Mouse (Mus musculus): Measurements from ENCODE around the gene Sf1.

Sf1 gene

DNA sequence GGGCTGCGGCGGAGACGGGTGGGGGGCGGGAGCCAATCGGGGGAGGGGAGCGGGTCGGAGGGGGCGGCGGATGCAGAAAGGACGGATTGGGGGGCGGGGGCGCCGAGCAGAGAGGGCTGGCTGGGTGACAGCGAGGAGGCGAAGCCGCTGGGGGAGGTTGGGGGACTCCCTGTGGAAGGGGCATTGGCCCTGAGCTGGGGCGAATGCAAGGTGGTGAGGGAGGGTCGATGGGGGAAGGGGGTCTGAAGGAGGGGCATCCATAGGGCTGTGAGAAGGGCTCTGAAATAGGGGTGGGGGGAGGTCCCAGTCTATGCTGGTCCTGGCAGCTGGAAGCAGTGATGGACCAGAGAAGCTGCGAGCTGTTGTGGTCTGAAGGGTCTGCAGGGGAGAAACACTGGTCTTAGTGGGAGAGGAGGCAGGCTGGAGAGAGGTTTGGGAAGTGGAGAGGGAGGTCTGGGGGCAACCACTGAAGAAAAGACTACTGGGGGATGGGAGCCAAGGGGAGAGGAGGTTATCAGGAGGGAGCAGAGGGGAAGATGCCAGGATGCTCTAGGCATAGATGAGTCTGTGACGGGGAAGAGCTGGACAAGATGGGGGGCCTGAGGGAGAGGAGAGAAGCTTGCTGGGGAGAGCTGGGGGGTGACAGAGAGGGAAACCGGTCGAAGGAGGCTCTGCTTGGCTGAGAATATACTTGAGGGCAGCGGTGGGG lies 55.6 kb downstream of the Sf1 start:
- no peak for DNase-seq (ENCODE audit: low spot score in 2 of 2)

DNA sequence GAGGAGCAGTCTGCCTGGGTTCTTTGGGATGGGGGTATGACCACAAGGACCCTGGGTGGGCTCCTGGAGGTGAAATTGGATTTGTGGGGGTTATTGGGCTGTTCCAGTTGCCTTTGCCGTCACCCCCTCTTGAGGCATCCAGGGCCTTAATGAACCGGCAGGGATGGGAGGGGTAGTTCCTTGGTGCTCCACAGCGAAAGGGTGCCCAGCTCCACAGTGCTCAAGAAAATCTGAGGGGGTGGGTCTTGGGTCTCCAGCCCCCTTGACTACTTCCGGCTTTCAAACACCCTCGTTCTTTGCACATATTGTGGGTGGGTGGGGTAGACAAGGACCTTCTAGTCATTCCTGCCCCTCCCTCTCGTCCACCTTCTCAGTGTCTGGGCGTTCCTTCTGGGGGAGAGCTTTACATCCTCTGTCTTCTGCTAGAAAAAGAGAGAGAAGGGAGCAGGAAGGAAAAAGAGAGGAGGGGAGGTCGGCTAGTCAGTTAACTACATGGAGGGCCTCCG lies 56.4 kb downstream of the Sf1 start:
- no peak for DNase-seq (ENCODE audit: low spot score in 2 of 2)

DNA sequence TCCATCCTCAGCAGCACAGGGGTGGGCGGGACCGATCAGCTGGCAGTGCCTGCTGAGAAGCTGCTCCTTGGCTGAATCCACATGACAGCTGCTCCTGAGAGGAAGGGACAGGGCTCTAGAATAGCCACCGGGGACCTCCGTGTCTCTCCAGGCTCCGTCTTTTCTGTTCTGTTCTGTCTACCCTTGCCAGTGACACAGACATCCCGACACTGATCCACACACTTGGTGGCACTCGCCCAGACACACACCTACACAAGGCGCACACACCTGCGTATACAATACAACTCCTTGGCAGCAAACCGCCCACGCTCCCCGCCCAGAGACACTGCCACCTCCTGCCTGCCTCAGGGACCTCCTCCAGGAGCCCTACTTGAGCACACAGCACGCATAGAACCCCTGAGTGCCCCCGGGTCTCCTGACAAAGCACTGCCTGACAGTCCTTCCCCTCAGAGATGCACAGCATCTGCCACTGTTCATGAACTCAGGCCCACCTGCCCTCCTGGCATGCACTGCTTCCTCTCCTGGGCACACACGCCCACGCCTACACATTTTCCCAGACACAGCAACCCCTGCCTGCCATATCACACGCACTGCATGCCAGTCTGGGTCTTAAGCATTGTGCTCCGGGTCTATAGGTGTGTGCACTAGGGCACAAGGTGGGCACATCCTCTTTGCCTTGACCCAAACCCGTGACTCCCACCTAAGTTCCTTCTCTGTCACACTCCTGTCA lies 57.2 kb downstream of the Sf1 start:
- no peak for DNase-seq (ENCODE audit: low spot score in 2 of 2)

DNA sequence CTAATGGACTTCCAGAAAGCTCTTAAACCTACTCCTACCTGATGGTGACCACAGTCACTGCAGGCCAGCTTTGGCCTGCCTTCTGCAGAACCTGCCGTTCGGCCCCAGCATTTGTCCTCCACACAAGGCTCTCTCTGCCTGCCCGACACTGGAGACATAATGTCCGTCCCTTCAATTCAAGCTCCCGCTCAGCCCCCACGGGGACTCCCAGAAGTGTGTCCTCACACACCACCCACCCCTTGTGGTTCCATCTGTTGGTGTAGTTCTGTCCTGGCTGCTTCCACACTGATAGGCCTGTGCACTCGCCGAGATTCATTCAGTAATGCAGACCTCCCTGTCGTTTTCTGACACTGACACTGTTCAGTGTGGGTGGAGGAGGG lies 57.7 kb downstream of the Sf1 start:
- DNase-seq (ENCODE audit: low spot score in 2 of 2), result no peak

DNA sequence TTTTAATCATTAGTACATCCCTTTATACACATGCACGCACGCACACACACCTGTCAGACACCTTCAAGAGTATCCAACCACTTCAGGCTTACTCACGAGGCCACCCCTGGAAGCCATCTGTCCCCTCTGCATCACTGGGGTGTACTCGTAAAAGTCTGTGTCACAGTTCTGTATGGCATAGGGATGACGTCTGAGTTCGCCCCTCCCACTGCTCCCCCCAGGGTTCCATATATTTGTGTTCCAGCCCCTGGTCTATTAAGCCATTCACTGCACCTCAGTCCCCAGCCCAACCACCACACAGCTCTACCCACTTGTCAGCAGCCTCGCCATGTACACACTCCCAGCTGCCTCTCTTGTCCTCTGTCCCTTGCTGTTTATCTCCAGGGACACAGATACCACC lies 58.5 kb downstream of the Sf1 start:
- no peak for DNase-seq (ENCODE audit: low spot score in 2 of 2)

DNA sequence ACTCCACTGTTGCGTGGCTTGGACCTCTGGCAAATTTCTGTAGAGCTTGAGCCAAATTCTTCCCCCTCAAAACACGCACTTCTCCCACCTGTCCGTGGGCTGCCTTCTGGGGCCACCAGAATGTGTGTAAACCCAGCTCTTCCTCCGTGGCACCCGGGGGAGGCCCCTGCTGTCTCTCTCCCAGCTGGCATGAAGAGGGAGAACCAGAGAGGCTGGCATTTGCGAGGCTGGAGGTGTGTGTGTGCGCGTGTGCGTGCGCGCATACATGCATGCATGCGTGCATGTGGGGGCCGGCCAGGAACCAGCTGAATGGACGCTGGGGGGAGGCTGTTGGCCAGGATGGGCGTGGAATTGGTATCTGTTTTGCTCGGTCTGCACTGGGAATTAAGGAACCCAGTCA lies 59.8 kb downstream of the Sf1 start:
- DNase-seq (ENCODE audit: low spot score in 2 of 2), result no peak

DNA sequence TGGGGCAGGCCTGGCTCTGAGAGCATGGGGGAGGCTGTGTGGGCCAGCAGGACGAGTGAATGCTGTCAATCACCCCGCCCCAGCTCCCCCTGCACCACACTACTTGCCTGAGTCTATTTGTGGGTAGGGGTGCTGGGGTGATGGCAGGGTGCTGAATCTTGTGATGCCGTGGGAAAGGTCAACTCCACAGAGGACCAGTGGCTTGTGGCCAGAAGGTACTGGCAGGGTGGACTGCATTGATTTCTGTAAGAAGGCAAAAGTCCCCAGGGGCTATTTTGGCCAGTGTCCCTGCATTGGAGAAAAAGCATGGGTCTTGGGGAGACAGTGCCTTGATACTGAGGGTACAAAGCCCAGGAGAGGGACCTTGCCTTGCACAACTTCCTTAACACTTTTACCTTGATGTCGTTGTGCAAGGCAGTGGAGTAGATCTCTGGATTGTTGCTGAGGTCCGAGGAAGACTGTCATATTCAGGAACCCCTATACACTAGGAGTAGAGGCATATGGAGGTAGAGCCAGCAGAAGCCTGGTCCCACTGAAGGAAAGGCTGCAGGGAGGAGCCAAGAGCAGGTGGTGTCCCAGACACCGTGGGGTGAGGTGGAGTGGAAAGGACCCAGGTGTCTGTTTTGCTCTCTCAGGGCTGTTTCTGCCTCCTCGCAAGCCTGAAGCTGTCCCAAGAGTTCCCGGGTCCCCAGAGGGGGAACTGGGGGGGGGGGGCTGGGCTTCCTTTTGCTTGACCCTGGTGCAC lies 60.8 kb downstream of the Sf1 start:
- DNase-seq (ENCODE audit: low spot score in 2 of 2), result no peak

DNA sequence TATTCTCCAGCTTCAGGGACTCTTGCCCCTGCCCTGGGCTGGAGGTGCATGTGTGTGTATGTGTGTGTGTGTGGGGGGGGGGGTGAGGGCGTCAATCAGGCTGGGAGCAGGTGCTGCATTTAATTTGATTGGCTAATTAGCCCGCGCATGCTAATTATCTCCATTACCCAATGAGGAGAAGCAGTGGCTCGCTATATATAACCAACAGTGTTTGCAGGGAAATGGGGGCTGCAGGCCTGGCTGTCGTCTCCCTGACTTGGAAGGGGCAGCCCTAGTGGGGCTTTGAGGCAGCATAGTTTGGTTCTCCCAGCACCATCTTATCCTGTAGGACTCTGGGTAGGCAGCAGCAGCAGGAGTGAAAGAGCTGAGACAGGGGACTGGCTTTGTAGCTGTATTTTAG lies 62.1 kb downstream of the Sf1 start:
- no peak for DNase-seq (ENCODE audit: low spot score in 2 of 2)

DNA sequence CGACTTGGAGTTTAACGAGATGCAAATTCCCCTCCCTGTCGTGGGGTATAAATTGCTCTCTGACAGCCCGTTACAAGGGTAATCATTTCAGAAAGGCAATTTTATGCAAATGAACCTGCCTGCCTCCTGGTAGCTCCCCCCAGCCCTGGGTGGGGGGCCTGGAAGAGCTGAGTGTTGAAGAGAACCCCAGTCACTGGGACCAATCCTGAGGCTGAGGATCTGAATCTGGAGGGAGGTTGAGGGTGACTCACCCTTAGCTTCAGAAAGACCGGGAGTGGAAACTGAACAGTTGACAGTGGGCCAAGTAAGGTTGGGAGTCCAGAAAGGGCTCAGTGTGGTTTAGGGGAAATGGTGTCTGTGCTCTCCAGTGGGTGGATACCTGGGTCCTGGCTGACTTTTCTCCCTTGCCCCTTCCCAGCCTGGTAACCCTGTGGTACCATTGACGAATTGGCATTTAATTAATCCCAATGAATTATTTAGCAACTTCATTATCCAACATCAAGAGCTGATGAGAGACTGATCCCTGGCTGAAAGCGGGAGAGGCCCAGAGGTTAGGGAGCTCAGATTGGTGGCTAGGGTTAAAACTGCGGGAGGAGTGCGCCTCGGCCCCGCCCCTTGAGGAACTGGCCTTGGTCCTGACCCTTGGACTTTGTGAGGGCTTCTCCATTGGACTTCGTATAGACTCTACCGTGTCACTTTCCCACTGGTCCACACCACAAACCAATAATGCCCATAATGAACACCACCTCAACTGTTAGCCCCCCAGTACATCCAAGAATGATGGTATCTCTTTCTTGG lies 63.4 kb downstream of the Sf1 start:
- DNase-seq (ENCODE audit: low spot score in 2 of 2), result peak in 1 of 2 experiments; percentile 44
